Mouse (Mus musculus) megakaryocyte, embryonic 14.5 days (primary cell): ENCODE results near the gene Dnajc19.

Source experiments
- FLI1 ChIP-seq: IDR thresholded peaks from 2 replicates; pipeline ENCODE4 v1.6.1; 2012; ENCODE audit warnings: low read length, inconsistent platforms, mixed read lengths
- GATA1 ChIP-seq: IDR thresholded peaks from 3 replicates; pipeline ENCODE4 v1.6.1; 2012; ENCODE audit warnings: mixed read lengths, low read length, inconsistent platforms, borderline replicate concordance

DNA sequence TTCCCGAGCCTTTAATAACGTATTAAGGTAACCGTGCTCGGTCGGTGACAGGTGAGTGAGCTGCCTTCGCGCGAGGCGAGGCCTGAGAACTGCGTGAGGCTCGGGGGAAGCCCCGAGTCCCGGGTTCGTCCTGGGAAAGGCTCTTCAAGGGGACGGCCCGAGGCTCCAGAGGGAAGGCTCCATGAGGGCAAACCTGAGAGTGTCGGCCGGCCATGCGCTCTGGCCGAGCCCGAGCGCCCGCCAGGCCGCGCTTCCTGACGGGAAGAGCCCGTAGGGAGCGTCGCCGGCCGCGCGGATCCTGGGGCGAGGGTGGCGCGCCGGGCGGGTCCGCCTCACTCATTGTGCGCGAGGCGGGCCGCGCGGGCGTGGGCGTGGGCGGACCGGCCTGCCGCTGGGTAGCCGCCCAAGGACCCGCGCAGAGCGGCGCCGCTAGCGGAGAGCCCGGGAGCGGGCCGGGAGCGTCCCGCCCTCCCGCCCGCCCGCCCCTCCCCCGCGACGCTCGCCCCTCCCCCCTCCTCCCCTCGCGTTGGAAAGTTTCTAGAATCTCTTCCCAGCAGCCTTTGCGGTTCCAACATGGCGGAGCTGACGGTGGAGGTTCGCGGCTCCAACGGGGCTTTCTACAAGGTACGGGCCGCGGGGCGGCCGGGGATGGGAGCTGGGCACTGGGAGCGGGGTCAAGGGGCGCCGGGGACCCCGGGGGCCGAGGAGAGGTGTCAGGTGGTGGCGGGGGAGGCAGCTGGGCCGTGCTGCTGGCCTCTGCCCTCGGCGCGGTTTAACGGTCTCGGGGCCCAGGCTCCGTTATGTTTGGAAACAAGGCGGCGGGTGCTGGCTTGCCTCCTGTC lies 61.4 kb downstream of the Dnajc19 start, which contains the start of gene Fxr1:
- TF ChIP-seq GATA1 (no peak), FLI1 (no peak)
